In the genomic region with DNA sequence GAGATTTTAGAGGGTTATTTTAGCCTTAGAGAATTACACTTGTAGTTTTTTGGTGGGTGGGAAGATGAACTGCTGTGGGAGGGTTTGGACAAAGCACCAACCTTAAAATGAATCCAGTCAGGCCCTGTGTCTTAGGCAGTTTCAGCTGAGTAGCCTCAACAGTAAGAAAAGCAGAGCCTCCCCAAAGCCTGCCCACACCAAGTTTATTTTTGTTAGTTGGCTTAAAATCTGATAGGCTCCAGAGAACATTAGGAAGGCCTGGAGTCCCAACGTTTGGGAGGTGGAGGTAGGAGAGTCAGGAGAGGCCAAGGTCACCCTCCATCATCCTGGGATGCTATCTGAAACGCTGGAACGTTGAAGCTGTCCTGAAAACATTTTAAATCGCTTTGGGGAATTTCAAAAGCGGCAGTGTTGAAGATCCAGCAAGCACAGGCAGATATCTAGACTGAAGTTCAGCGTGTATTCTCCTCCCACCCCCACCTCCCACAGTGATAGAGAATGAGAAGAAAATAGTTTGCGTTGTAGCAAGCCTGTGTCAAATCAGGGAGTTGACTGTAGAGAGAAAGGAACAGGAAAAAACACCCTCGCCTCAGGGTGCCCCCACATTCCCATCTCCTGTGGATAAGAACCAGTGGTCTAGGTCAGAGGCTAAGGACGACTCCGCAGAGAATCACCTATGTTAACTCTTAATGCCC, we compare ENCODE assay signal across 10 mouse cellular contexts. TPM values are rescaled to one million over a fixed set of nuclear protein-coding genes. Genes with fewer than 3 reads are reported as not detected.
DNase-seq lines count a peak whose midpoint lies in the region; ATAC-seq lines count a peak whose summit lies in the region.
"Had no signal": no experiment of that assay in that cellular context is flagged by ENCODE, and none has a peak within 500 bp of the region (broad histone marks: within the 10 kb centered on the region; RNA-seq: fewer than 3 reads in every experiment).

No protein-coding gene starts in this region.

- DNase-seq in embryo, embryonic 11 days = peak; percentile 23
- no peak for DNase-seq in embryo, embryonic 9.5 days (ENCODE audit: extremely low spot score)
- DNase-seq in ovary, adult 18-20 months (ENCODE audit: low spot score) = peak; percentile 34
- no peak for DNase-seq in ovary, postnatal 14 days (ENCODE audit: low spot score)
- DNase-seq in limb, embryonic 10.5 days (ENCODE audit: low spot score) = peak; percentile 34
- DNase-seq in layer of hippocampus, adult 9-10 months (ENCODE audit: low spot score) = no peak
- DNase-seq in layer of hippocampus, adult 11-12 months (ENCODE audit: low spot score) = no peak

- H3K4me2 ChIP-seq in stomach, embryonic 16.5 days (ENCODE audit: low read depth, low read length) = peak overlapping the region; percentile 79

- H3K27me3 ChIP-seq in limb, embryonic 10.5 days (ENCODE audit: low read depth, poor library complexity, severe bottlenecking) = peaks cover 12% of the 10 kb centered on the region
- H3K27me3 ChIP-seq in stomach, embryonic 16.5 days (ENCODE audit: control insufficient read depth, insufficient read depth, low read length) = no peaks in the 10 kb centered on the region

- WGBS in limb, embryonic 10.5 days = 9% methylated on average over 10 of the region's 10 CpGs
- WGBS in stomach, embryonic 16.5 days = 11% methylated on average over 10 of the region's 10 CpGs

- ATAC-seq in stomach, embryonic 16.5 days (ENCODE audit: insufficient read depth, low FRiP score) = no peak

- H3K9me3 ChIP-seq in limb, embryonic 10.5 days (replicated peaks) = no peaks in the 10 kb centered on the region
- H3K9me3 ChIP-seq in stomach, embryonic 16.5 days (replicated peaks; ENCODE audit: control insufficient read depth, low read length) = no peaks in the 10 kb centered on the region

- H3K4me3 ChIP-seq in limb, embryonic 10.5 days = peak overlapping the region; percentile 72
- peak overlapping the region; percentile 46 for H3K4me3 ChIP-seq in stomach, embryonic 16.5 days (replicated peaks; ENCODE audit: low read length)
- H3K4me3 ChIP-seq: erythroblast, embryonic 14.5 days had no signal

- H3K36me3 ChIP-seq in limb, embryonic 10.5 days = peaks cover 39% of the 10 kb centered on the region
- no peaks in the 10 kb centered on the region for H3K36me3 ChIP-seq in stomach, embryonic 16.5 days (ENCODE audit: control insufficient read depth, insufficient read depth, low read length)

- H3K27ac ChIP-seq in limb, embryonic 10.5 days = peak overlapping the region; percentile 92
- H3K27ac ChIP-seq in stomach, embryonic 16.5 days (ENCODE audit: low read length) = no peak overlapping the region

- H3K9ac ChIP-seq in stomach, embryonic 16.5 days (ENCODE audit: low read length) = peak overlapping the region; percentile 71

- H3K4me1 ChIP-seq in limb, embryonic 10.5 days = peaks cover 52% of the 10 kb centered on the region
- H3K4me1 ChIP-seq in stomach, embryonic 16.5 days (ENCODE audit: control insufficient read depth, insufficient read depth, low read length) = peaks cover 11% of the 10 kb centered on the region

RNA-seq across cellular contexts. Expression of a gene that starts 1.3 kb away (rescaled TPM):
- polyA plus RNA-seq in limb, embryonic 10.5 days (2016; fragmentation: Nextera tagmentation; extraction: Ambion mirVana) = 408 and 535 TPM in 2 replicates
- polyA plus RNA-seq in stomach, embryonic 16.5 days (2015; fragmentation: Nextera tagmentation; extraction: Ambion mirVana) = 156 and 159 TPM in 2 replicates
- polyA plus RNA-seq: erythroblast, embryonic 14.5 days had no signal

RNA-seq across cellular contexts. Expression of a gene that starts 33.6 kb away (rescaled TPM):
- polyA plus RNA-seq in limb, embryonic 10.5 days (2016; fragmentation: Nextera tagmentation; extraction: Ambion mirVana) = not detected in 2 replicates
- polyA plus RNA-seq in stomach, embryonic 16.5 days (2015; fragmentation: Nextera tagmentation; extraction: Ambion mirVana) = 2.7 and 3.4 TPM in 2 replicates
- polyA plus RNA-seq: C2C12; erythroblast, embryonic 14.5 days had no signal

Comparison
In these comparisons a context has a peak if more than half of its experiments do, and no peak if none do; other contexts are left out.
1. DNase-seq: peak in embryo, embryonic 11 days (single experiment), ovary, adult 18-20 months (single experiment) and limb, embryonic 10.5 days (single experiment); none in embryo, embryonic 9.5 days (single experiment), ovary, postnatal 14 days (single experiment), layer of hippocampus, adult 9-10 months (single experiment) and layer of hippocampus, adult 11-12 months (single experiment).